Mouse (Mus musculus): Measurements from ENCODE around the gene Espnl. TPM values are rescaled to one million over a fixed set of nuclear protein-coding genes. Genes with fewer than 3 reads are reported as not detected.

Espnl gene
- polyA plus RNA-seq, 1 experiment from 2014 or later, result not detected

- peak overlapping the region; percentile 47 for H3K4me3 ChIP-seq (ENCODE audit: control insufficient read depth in 1 of 2, insufficient read depth in 1 of 2, low read depth in 1 of 2, low read length in 2 of 2)
- peaks cover 15% of the 10 kb centered on the region; the same call in 1 of the 2 replicates for H3K9me3 ChIP-seq (ENCODE audit: control insufficient read depth, low read length)
- peaks cover 32% of the 10 kb centered on the region for H3K36me3 ChIP-seq (ENCODE audit: control insufficient read depth, insufficient read depth, low read length)
- peaks cover 8 to 14% of the 10 kb centered on the region in 2 experiments for H3K4me1 ChIP-seq (ENCODE audit: control insufficient read depth in 2 of 2, insufficient read depth in 2 of 2, low read length in 2 of 2)
- no peaks in the 10 kb centered on the region; the same call in 1 of the 2 replicates for H3K27me3 ChIP-seq (ENCODE audit: control insufficient read depth, insufficient read depth, low read length)
- peak overlapping the region; percentile 87 for H3K4me2 ChIP-seq (ENCODE audit: low read length)
- no peak overlapping the region for H3K27ac ChIP-seq (replicated peaks in 1 of 2; ENCODE audit: control insufficient read depth in 1 of 2, insufficient read depth in 1 of 2, low read depth in 2 of 2, low read length in 2 of 2)
- ATAC-seq (ENCODE audit: insufficient number of reproducible peaks, insufficient read depth, low FRiP score, low read depth), result no peak
- peak overlapping the region; percentile 71; the same call in 1 of the 2 replicates for H3K9ac ChIP-seq (ENCODE audit: low read length)
- WGBS, result 29% methylated on average over 8 of the region's 8 CpGs
Measured at GRCm38 (mm10) chr1:91365816-91366214, 43.9 kb downstream of the Espnl start.

GRCm38 (mm10) chr1:91366215-91367108 lies 44.6 kb downstream of the Espnl start, which contains the start of gene Erfe:
Gene Erfe (plus strand): TSS chr1:91366430.
- Histone ChIP-seq H3K4me3 (ENCODE audit: control insufficient read depth in 1 of 2, insufficient read depth in 1 of 2, low read depth in 1 of 2, low read length in 2 of 2) (peak within 1 kb of the TSS; percentile 47), H3K27ac (replicated peaks in 1 of 2; ENCODE audit: control insufficient read depth in 1 of 2, insufficient read depth in 1 of 2, low read depth in 2 of 2, low read length in 2 of 2) (no peak within 1 kb of the TSS), H3K4me2 (ENCODE audit: low read length) (peak within 1 kb of the TSS; percentile 87), H3K9ac (ENCODE audit: low read length) (peak within 1 kb of the TSS; percentile 71), H3K27me3 (ENCODE audit: control insufficient read depth, insufficient read depth, low read length) (no peaks in the 10 kb centered on the region; the same call in 1 of the 2 replicates), H3K36me3 (ENCODE audit: control insufficient read depth, insufficient read depth, low read length) (peaks cover 31% of the 10 kb centered on the region), H3K4me1 (ENCODE audit: control insufficient read depth in 2 of 2, insufficient read depth in 2 of 2, low read length in 2 of 2) (peaks cover 8 to 14% of the 10 kb centered on the region in 2 experiments), H3K9me3 (ENCODE audit: control insufficient read depth, low read length) (peaks cover 15% of the 10 kb centered on the region; the same call in 1 of the 2 replicates)
- no peak for ATAC-seq (ENCODE audit: insufficient number of reproducible peaks, insufficient read depth, low FRiP score, low read depth)
- under 1% methylated on average over 59 of the region's 68 CpGs for WGBS

- no peak overlapping the region for H3K9ac ChIP-seq (ENCODE audit: low read length)
- WGBS, result 89% methylated on average over 3 of the region's 3 CpGs
- no peaks in the 10 kb centered on the region; the same call in 1 of the 2 replicates for H3K27me3 ChIP-seq (ENCODE audit: control insufficient read depth, insufficient read depth, low read length)
- H3K4me2 ChIP-seq (ENCODE audit: low read length), result no peak overlapping the region
- ATAC-seq (ENCODE audit: insufficient number of reproducible peaks, insufficient read depth, low FRiP score, low read depth), result no peak
- no peak overlapping the region for H3K27ac ChIP-seq (replicated peaks in 1 of 2; ENCODE audit: control insufficient read depth in 1 of 2, insufficient read depth in 1 of 2, low read depth in 2 of 2, low read length in 2 of 2)
- peaks cover 8 to 14% of the 10 kb centered on the region in 2 experiments for H3K4me1 ChIP-seq (ENCODE audit: control insufficient read depth in 2 of 2, insufficient read depth in 2 of 2, low read length in 2 of 2)
- peaks cover 31% of the 10 kb centered on the region for H3K36me3 ChIP-seq (ENCODE audit: control insufficient read depth, insufficient read depth, low read length)
- H3K9me3 ChIP-seq (ENCODE audit: control insufficient read depth, low read length), result peaks cover 12% of the 10 kb centered on the region; the same call in 1 of the 2 replicates
- H3K4me3 ChIP-seq (ENCODE audit: control insufficient read depth in 1 of 2, insufficient read depth in 1 of 2, low read depth in 1 of 2, low read length in 2 of 2), result no peak overlapping the region
Measured at GRCm38 (mm10) chr1:91367295-91367694, 45.4 kb downstream of the Espnl start.

GRCm38 (mm10) chr1:91369408-91369807 lies 47.5 kb downstream of the Espnl start:
- no peak for ATAC-seq (ENCODE audit: insufficient number of reproducible peaks, insufficient read depth, low FRiP score, low read depth)
- WGBS, result 75% methylated on average over 4 of the region's 4 CpGs
- no peak overlapping the region for H3K4me3 ChIP-seq (ENCODE audit: control insufficient read depth in 1 of 2, insufficient read depth in 1 of 2, low read depth in 1 of 2, low read length in 2 of 2)
- peaks cover 8 to 14% of the 10 kb centered on the region in 2 experiments for H3K4me1 ChIP-seq (ENCODE audit: control insufficient read depth in 2 of 2, insufficient read depth in 2 of 2, low read length in 2 of 2)
- H3K36me3 ChIP-seq (ENCODE audit: control insufficient read depth, insufficient read depth, low read length), result peaks cover 47% of the 10 kb centered on the region
- 0 out of 2 replicates have a peak, but pooled peaks cover 1% of the 10 kb centered on the region for H3K9me3 ChIP-seq (ENCODE audit: control insufficient read depth, low read length)
- no peak overlapping the region for H3K27ac ChIP-seq (replicated peaks in 1 of 2; ENCODE audit: control insufficient read depth in 1 of 2, insufficient read depth in 1 of 2, low read depth in 2 of 2, low read length in 2 of 2)
- H3K9ac ChIP-seq (ENCODE audit: low read length), result no peak overlapping the region
- no peaks in the 10 kb centered on the region; the same call in 1 of the 2 replicates for H3K27me3 ChIP-seq (ENCODE audit: control insufficient read depth, insufficient read depth, low read length)
- H3K4me2 ChIP-seq (ENCODE audit: low read length), result no peak overlapping the region

DNA sequence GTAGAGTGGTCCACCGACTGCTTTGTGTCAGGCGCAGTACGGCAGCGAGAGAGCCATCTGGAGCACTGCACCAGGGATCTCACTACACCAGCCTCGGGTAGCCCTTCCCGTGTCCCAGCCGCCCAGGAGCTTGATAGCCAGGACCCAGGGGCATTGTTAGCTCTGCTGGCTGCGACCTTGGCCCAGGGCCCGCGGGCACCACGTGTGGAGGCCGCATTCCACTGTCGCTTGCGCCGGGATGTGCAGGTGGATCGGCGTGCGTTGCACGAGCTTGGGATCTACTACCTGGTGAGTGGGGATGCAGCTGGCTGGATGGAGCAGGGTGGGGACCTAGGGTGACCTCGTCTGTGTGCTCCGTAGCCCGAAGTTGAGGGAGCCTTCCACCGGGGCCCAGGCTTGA lies 48.2 kb downstream of the Espnl start:
- peaks cover 53% of the 10 kb centered on the region for H3K36me3 ChIP-seq (ENCODE audit: control insufficient read depth, insufficient read depth, low read length)
- no peak for ATAC-seq (ENCODE audit: insufficient number of reproducible peaks, insufficient read depth, low FRiP score, low read depth)
- 78% methylated on average over 23 of the region's 23 CpGs for WGBS

DNA sequence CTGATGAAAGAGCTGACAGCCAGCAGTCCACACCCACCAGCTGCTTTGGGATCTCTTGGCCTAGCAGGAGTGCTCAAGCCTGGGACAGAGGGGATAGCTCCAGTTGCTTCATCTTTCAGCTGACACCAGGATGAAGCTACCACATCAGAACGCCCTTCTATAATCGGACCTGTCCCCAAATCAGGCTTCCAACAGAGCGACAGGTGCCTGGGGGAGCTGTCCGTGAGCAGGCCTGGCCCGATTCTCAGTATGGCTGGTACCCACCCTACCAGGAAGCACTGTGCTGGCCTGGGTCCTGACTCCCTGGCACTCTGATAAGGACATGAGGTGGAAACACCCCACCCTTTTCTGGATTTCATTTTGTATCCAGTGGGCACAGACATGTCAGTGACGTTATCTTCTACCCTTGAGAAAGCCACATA lies 51.5 kb downstream of the Espnl start:
- Histone ChIP-seq H3K9me3 (ENCODE audit: control insufficient read depth, low read length) (no peaks in the 10 kb centered on the region), H3K9ac (ENCODE audit: low read length) (no peak overlapping the region), H3K4me1 (ENCODE audit: control insufficient read depth in 2 of 2, insufficient read depth in 2 of 2, low read length in 2 of 2) (peaks cover 2 to 7% of the 10 kb centered on the region in 2 experiments), H3K36me3 (ENCODE audit: control insufficient read depth, insufficient read depth, low read length) (peaks cover 87% of the 10 kb centered on the region), H3K4me2 (ENCODE audit: low read length) (no peak overlapping the region), H3K27ac (replicated peaks in 1 of 2; ENCODE audit: control insufficient read depth in 1 of 2, insufficient read depth in 1 of 2, low read depth in 2 of 2, low read length in 2 of 2) (no peak overlapping the region), H3K4me3 (ENCODE audit: control insufficient read depth in 1 of 2, insufficient read depth in 1 of 2, low read depth in 1 of 2, low read length in 2 of 2) (no peak overlapping the region), H3K27me3 (ENCODE audit: control insufficient read depth, insufficient read depth, low read length) (no peaks in the 10 kb centered on the region)
- 84% methylated on average over 6 of the region's 6 CpGs for WGBS
- ATAC-seq (ENCODE audit: insufficient number of reproducible peaks, insufficient read depth, low FRiP score, low read depth), result no peak

More for the DNA sequence above, 48.2 kb downstream of the Espnl start:
- Histone ChIP-seq H3K27me3 (ENCODE audit: control insufficient read depth, insufficient read depth, low read length) (no peaks in the 10 kb centered on the region; the same call in 1 of the 2 replicates), H3K9ac (ENCODE audit: low read length) (no peak overlapping the region), H3K4me3 (ENCODE audit: control insufficient read depth in 1 of 2, insufficient read depth in 1 of 2, low read depth in 1 of 2, low read length in 2 of 2) (no peak overlapping the region), H3K27ac (replicated peaks in 1 of 2; ENCODE audit: control insufficient read depth in 1 of 2, insufficient read depth in 1 of 2, low read depth in 2 of 2, low read length in 2 of 2) (no peak overlapping the region), H3K4me2 (ENCODE audit: low read length) (no peak overlapping the region), H3K4me1 (ENCODE audit: control insufficient read depth in 2 of 2, insufficient read depth in 2 of 2, low read length in 2 of 2) (peaks cover 8 to 14% of the 10 kb centered on the region in 2 experiments), H3K9me3 (ENCODE audit: control insufficient read depth, low read length) (no peaks in the 10 kb centered on the region)

DNA sequence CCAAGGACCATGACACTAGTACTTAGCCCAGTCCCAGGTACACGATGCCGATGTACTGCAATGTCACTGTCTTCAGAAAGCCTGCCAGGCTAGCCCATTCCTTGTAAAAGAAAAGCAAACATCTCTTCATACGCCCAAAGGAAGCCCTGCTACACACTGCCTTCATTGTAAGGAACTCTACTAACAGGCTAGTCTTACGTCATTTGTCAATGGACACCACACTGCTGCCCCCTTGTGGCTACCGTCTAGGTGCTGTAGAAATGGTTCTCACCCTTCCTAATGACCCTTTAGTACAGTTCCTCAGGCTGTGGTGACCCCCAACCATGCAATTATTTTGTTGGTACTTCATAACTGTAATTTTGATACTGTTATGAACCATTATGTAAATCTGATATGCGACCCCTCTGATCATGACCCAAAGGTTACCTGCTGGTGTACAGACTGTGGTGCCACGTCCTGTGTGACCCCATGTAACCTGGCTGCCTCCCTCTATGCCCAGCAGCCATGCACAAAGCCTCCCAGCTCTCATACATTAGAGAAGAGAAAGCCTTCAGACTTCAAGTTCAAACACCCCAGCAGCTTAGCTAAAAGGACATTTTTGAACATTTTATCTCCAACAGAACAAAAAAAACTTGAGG lies 58.7 kb downstream of the Espnl start:
- H3K9ac ChIP-seq (ENCODE audit: low read length), result no peak overlapping the region
- H3K27ac ChIP-seq (replicated peaks in 1 of 2; ENCODE audit: control insufficient read depth in 1 of 2, insufficient read depth in 1 of 2, low read depth in 2 of 2, low read length in 2 of 2), result no peak overlapping the region
- no peak for ATAC-seq (ENCODE audit: insufficient number of reproducible peaks, insufficient read depth, low FRiP score, low read depth)
- H3K27me3 ChIP-seq (ENCODE audit: control insufficient read depth, insufficient read depth, low read length), result no peaks in the 10 kb centered on the region
- peaks cover 96% of the 10 kb centered on the region for H3K36me3 ChIP-seq (ENCODE audit: control insufficient read depth, insufficient read depth, low read length)
- H3K9me3 ChIP-seq (ENCODE audit: control insufficient read depth, low read length), result no peaks in the 10 kb centered on the region
- H3K4me1 ChIP-seq (ENCODE audit: control insufficient read depth in 2 of 2, insufficient read depth in 2 of 2, low read length in 2 of 2), result peaks cover 7 to 15% of the 10 kb centered on the region in 2 experiments
- WGBS, result 57% methylated on average over 7 of the region's 7 CpGs
- H3K4me2 ChIP-seq (ENCODE audit: low read length), result no peak overlapping the region
- no peak overlapping the region for H3K4me3 ChIP-seq (ENCODE audit: control insufficient read depth in 1 of 2, insufficient read depth in 1 of 2, low read depth in 1 of 2, low read length in 2 of 2)

Measured in heart, embryonic 14.5 days (tissue).